Mouse (Mus musculus): ENCODE data around the gene Prn. TPM values are rescaled to one million over a fixed set of nuclear protein-coding genes. Genes with fewer than 3 reads are reported as not detected.

Prn gene
- polyA plus RNA-seq (2014; fragmentation: Nextera tagmentation; extraction: Ambion mirVana) = 0.32 TPM in 1 of 2 replicates, not detected in the other

DNA sequence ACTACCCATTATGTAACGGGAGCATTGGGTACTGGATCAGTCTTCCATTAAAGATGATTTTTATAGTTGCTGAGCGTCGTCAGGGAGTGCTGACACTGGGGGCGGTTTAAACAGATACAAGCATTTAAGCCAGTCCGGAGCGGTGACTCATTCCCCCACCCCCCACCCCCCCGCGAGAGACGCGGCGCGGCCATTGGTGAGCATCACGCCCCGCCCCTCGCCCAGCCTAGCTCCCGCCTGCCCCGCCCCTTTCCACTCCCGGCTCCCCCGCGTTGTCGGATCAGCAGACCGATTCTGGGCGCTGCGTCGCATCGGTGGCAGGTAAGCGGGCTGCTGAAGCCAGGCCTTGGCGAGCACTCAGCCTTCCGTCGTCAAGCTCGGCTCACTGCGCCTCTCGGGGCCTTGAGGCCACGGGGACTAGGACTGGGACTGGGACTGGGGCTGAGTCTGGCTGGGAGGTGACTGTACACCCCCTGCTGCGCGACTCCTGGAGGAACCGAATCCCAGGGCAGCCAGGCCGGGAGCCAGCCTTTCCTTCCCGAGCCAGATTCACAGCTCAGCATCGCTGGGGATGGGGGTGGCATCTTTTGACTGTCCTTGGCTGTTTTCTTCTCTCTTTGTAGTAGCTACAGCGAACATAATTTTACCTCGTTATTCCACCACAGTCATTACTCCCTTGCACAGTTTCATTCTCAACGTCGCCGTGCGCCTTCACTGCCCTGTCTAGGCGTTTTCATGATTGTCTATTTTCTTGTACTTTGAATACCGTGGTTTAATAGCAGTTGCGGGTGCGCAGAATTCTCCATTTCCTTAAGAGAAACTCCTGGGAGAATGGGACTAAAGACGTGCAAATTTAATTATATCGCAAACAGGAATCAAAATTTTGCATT, at the start of gene Prn, which contains the start of gene Prnp:
TSS of gene Prn (plus strand) at position 275 of the 890 bp plus-strand sequence.
TSS of gene Prnp (plus strand) at position 246 of the 890 bp plus-strand sequence.
- Histone ChIP-seq H3K9ac (ENCODE audit: low read length) (peak within 1 kb of the TSS; percentile 91), H3K36me3 (ENCODE audit: control insufficient read depth, insufficient read depth, low read length) (0 out of 2 replicates have a peak, but pooled peaks cover 6% of the 10 kb centered on the region), H3K27ac (ENCODE audit: low read depth, low read length) (peak within 1 kb of the TSS; percentile 95), H3K27me3 (replicated peaks; ENCODE audit: control insufficient read depth, insufficient read depth, low read length) (no peaks in the 10 kb centered on the region), H3K9me3 (replicated peaks; ENCODE audit: control insufficient read depth, low read length) (no peaks in the 10 kb centered on the region), H3K4me3 (ENCODE audit: low read depth, low read length) (peak within 1 kb of the TSS; percentile 63), H3K4me1 (ENCODE audit: control insufficient read depth, insufficient read depth, low read length) (peaks cover 22% of the 10 kb centered on the region), H3K4me2 (ENCODE audit: low read length) (peak within 1 kb of the TSS; percentile 75)
- 4% methylated on average over 51 of the region's 52 CpGs for WGBS
- peak; percentile 95 for ATAC-seq
- peak; percentile 97 for DNase-seq (ENCODE audit: low spot score)

DNA sequence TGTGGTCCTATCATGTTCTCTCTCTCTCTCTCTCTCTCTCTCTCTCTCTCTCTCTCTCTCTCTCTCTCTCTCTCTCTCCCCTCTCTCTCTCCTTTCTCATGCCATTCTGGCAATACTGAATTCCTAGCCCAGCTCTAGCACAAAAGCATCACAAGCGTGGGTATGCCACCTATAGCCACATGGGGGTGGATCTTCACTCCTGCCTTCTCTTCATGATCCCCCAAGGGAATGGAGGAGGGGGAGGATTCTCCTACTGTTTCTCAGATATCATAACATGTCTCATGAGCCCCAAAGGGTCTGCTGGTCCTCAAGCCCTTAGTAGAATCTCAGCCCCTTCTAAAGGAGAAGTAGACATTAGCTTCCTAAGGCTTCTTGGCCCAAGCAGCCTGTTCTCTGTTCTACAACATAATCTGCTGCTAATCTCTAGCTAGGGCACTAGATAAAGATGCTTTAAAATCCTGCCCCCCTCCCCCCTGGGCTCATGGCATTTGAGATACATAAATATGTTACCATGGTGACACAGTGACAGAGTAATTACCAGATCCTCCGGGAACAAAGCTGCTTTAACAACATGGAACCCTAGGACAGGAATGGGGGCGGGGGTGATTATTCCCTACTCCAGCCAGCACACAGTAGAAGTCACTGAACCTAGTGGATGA, 47.0 kb upstream of the Prn start:
- Histone ChIP-seq H3K36me3 (ENCODE audit: control insufficient read depth, insufficient read depth, low read length) (no peaks in the 10 kb centered on the region), H3K4me1 (ENCODE audit: control insufficient read depth, insufficient read depth, low read length) (peaks cover 4% of the 10 kb centered on the region), H3K27me3 (replicated peaks; ENCODE audit: control insufficient read depth, insufficient read depth, low read length) (no peaks in the 10 kb centered on the region), H3K4me2 (ENCODE audit: low read length) (no peak overlapping the region), H3K27ac (ENCODE audit: low read depth, low read length) (peak overlapping the region; percentile 67), H3K9ac (ENCODE audit: low read length) (no peak overlapping the region), H3K4me3 (ENCODE audit: low read depth, low read length) (no peak overlapping the region), H3K9me3 (replicated peaks; ENCODE audit: control insufficient read depth, low read length) (no peaks in the 10 kb centered on the region)
- DNase-seq (ENCODE audit: low spot score) (peak; percentile 83), ATAC-seq (peak; percentile 72)
- WGBS = 44% methylated on average over 3 of the region's 3 CpGs

DNA sequence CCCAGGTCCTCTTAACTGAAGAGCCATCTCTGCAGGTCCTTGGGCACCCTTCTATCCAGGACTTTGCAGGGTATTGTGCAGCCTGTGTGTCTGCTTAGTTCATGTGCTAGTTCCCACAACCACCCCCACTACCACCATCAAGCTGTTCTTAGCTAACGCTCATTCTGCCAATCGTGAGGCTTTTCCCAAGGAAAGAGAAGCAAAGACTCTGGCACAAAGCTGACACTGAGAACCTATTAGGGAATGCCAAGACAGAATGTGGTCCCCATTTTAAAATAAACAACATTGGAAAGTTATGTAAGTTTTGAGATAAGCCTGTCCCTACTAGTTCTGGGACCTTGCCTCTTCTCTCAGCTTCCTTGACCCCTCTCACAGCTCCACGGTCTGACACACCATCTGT, 46.3 kb upstream of the Prn start:
- Histone ChIP-seq H3K36me3 (ENCODE audit: control insufficient read depth, insufficient read depth, low read length) (no peaks in the 10 kb centered on the region), H3K4me1 (ENCODE audit: control insufficient read depth, insufficient read depth, low read length) (peaks cover 4% of the 10 kb centered on the region), H3K9me3 (replicated peaks; ENCODE audit: control insufficient read depth, low read length) (no peaks in the 10 kb centered on the region), H3K27ac (ENCODE audit: low read depth, low read length) (peak overlapping the region; percentile 67; the same call in 1 of the 2 replicates), H3K27me3 (replicated peaks; ENCODE audit: control insufficient read depth, insufficient read depth, low read length) (no peaks in the 10 kb centered on the region), H3K4me3 (ENCODE audit: low read depth, low read length) (no peak overlapping the region), H3K4me2 (ENCODE audit: low read length) (no peak overlapping the region), H3K9ac (ENCODE audit: low read length) (no peak overlapping the region)
- 65% methylated on average over 3 of the region's 3 CpGs for WGBS
- no peak for ATAC-seq
- no peak for DNase-seq (ENCODE audit: low spot score)

DNA sequence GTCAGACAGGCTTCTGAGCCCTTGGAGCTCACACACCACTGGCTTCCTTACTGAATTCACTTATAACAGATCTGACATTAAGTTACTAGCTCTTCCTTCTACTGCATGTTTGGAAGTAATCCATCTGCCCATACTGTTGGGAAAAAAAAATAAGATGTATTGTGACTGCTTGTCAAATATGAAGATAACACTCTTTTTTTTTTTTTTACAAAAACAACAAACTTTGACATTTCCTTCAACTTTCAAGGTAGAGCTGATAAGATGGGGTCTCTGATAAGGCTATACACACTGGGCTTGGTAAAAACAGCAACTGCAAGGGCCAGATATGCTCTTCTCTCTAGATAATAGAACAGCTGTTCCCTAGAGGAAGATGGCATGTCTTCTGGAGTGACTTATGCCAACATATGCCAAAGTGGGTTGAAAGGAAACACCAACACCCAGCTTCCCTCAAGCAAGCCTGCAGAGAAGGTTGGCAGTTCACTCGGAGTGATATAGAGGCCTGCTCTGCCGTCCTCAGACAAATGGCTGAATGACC, 45.4 kb upstream of the Prn start:
- H3K27me3 ChIP-seq (replicated peaks; ENCODE audit: control insufficient read depth, insufficient read depth, low read length) = no peaks in the 10 kb centered on the region
- H3K4me1 ChIP-seq (ENCODE audit: control insufficient read depth, insufficient read depth, low read length) = peaks cover 4% of the 10 kb centered on the region
- WGBS = 91% methylated on average over 2 of the region's 2 CpGs
- ATAC-seq (no peak), DNase-seq (ENCODE audit: low spot score) (no peak)
- no peak overlapping the region for H3K4me2 ChIP-seq (ENCODE audit: low read length)
- no peak overlapping the region for H3K4me3 ChIP-seq (ENCODE audit: low read depth, low read length)
- no peaks in the 10 kb centered on the region for H3K36me3 ChIP-seq (ENCODE audit: control insufficient read depth, insufficient read depth, low read length)
- no peak overlapping the region for H3K9ac ChIP-seq (ENCODE audit: low read length)
- no peak overlapping the region for H3K27ac ChIP-seq (ENCODE audit: low read depth, low read length)
- no peaks in the 10 kb centered on the region for H3K9me3 ChIP-seq (replicated peaks; ENCODE audit: control insufficient read depth, low read length)

DNA sequence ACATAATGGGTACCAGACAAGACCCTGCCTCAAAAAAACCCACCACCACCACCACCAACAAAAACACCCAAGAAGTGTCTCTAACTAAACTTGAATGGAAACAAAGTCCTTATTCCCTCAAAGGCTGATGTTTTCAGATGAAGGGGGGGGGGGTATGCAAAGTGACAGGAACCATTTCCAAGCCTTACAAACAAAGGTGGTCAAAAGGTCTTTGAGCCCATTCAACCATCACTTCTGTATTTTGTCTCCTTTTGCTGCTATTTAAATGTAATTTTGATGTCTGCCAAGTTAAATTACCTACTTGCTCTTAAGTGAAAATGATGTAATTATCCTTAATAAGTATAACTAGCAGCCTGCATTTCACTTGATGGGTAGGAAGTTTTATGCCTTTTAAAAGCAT, 43.1 kb upstream of the Prn start:
- Histone ChIP-seq H3K9me3 (replicated peaks; ENCODE audit: control insufficient read depth, low read length) (no peaks in the 10 kb centered on the region), H3K36me3 (ENCODE audit: control insufficient read depth, insufficient read depth, low read length) (no peaks in the 10 kb centered on the region), H3K27me3 (replicated peaks; ENCODE audit: control insufficient read depth, insufficient read depth, low read length) (no peaks in the 10 kb centered on the region), H3K4me3 (ENCODE audit: low read depth, low read length) (no peak overlapping the region), H3K27ac (ENCODE audit: low read depth, low read length) (no peak overlapping the region; the same call in 1 of the 2 replicates), H3K4me1 (ENCODE audit: control insufficient read depth, insufficient read depth, low read length) (peaks cover 4% of the 10 kb centered on the region), H3K9ac (ENCODE audit: low read length) (no peak overlapping the region), H3K4me2 (ENCODE audit: low read length) (no peak overlapping the region)
- ATAC-seq (peak; percentile 47), DNase-seq (ENCODE audit: low spot score) (peak; percentile 70)

DNA sequence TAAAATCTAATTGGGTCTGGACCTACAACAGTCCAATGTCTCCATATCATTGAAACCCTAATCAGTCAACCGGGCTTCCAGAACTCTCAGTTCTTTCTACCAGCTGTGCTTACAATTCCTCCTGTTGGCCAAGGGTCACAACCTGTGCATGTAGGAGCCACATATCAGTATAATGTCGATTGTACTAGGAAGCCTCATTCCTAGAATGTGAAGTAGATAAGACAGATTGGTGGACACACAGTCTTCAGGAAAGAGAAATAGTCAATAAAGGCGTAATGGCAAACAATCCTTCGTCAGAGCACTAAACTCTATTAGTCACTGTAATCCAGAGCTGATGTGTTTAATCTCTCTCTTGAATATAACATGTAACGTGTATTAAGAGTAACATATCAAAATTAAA, 40.8 kb upstream of the Prn start:
- Histone ChIP-seq H3K9me3 (replicated peaks; ENCODE audit: control insufficient read depth, low read length) (no peaks in the 10 kb centered on the region), H3K27ac (ENCODE audit: low read depth, low read length) (no peak overlapping the region), H3K4me1 (ENCODE audit: control insufficient read depth, insufficient read depth, low read length) (peaks cover 4% of the 10 kb centered on the region), H3K27me3 (replicated peaks; ENCODE audit: control insufficient read depth, insufficient read depth, low read length) (no peaks in the 10 kb centered on the region), H3K9ac (ENCODE audit: low read length) (no peak overlapping the region), H3K4me2 (ENCODE audit: low read length) (no peak overlapping the region), H3K4me3 (ENCODE audit: low read depth, low read length) (no peak overlapping the region), H3K36me3 (ENCODE audit: control insufficient read depth, insufficient read depth, low read length) (no peaks in the 10 kb centered on the region)
- WGBS = 89% methylated on average over 5 of the region's 5 CpGs
- no peak for DNase-seq (ENCODE audit: low spot score)
- no peak for ATAC-seq

DNA sequence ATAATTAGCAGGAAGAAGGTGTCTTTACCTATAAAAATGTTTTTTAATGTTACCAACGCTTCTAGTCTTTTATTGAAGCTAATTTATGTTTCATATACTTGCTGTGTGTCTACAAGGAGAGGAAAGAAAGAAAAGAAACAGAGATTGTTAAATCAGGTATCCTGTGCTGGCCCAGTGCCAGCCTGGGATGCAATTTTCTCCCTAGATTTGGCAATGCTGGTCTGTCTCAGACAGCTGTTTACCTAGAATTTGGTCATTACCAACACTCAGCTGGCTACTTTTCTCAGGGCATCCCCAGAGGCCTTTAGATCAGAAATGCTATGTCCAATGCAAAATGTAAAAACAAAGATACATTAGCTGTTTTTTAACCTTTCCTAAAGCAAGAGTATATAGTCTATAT, 36.4 kb upstream of the Prn start:
- DNase-seq (ENCODE audit: low spot score) (no peak), ATAC-seq (no peak)
- no peak overlapping the region for H3K27ac ChIP-seq (ENCODE audit: low read depth, low read length)
- no peak overlapping the region for H3K9ac ChIP-seq (ENCODE audit: low read length)
- no peaks in the 10 kb centered on the region for H3K4me1 ChIP-seq (ENCODE audit: control insufficient read depth, insufficient read depth, low read length)
- H3K4me2 ChIP-seq (ENCODE audit: low read length) = no peak overlapping the region
- H3K27me3 ChIP-seq (replicated peaks; ENCODE audit: control insufficient read depth, insufficient read depth, low read length) = no peaks in the 10 kb centered on the region
- H3K9me3 ChIP-seq (replicated peaks; ENCODE audit: control insufficient read depth, low read length) = no peaks in the 10 kb centered on the region
- 84% methylated on average over 1 of the region's 1 CpGs for WGBS
- no peaks in the 10 kb centered on the region for H3K36me3 ChIP-seq (ENCODE audit: control insufficient read depth, insufficient read depth, low read length)
- H3K4me3 ChIP-seq (ENCODE audit: low read depth, low read length) = no peak overlapping the region

DNA sequence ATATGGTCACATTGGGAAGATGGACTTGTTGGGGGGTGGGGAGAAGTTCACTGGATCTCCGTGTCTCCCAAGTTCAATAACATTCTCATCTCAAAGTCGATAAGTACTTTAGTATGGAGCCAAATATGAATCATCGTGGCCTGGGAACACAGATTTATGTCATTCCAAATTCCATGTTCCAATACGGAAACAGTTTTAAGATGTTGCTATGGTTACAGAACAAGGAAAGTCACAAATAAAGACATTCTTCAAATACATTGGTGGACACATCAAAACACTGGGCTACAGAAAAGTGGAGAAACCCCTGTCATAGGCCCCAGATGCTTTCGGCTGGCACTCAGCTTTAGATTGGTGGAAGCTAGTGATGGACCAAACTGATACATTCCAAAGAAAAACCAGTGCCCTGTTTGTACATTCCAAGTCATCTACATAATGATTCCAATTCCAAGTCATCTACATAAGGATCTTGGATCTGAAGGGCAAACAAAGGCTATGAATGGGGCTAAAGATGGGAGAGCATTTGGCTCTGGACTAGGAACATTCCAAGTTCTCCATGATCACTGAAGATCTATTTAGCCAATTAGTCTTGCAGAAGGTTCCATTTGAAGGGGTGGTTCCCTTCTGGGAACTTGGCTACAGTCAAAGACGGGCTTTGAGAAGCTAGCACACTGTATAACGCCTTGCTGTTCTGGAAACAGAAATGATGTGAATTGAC, 33.0 kb upstream of the Prn start:
- Histone ChIP-seq H3K4me2 (ENCODE audit: low read length) (no peak overlapping the region), H3K4me1 (ENCODE audit: control insufficient read depth, insufficient read depth, low read length) (no peaks in the 10 kb centered on the region), H3K27me3 (replicated peaks; ENCODE audit: control insufficient read depth, insufficient read depth, low read length) (no peaks in the 10 kb centered on the region), H3K9me3 (replicated peaks; ENCODE audit: control insufficient read depth, low read length) (no peaks in the 10 kb centered on the region), H3K36me3 (ENCODE audit: control insufficient read depth, insufficient read depth, low read length) (no peaks in the 10 kb centered on the region), H3K27ac (ENCODE audit: low read depth, low read length) (no peak overlapping the region), H3K9ac (ENCODE audit: low read length) (no peak overlapping the region), H3K4me3 (ENCODE audit: low read depth, low read length) (no peak overlapping the region)
- no peak for DNase-seq (ENCODE audit: low spot score)
- WGBS = 95% methylated on average over 7 of the region's 7 CpGs
- no peak for ATAC-seq

Measured in forebrain, embryonic 14.5 days (tissue).